13 mouse cellular contexts compared by ENCODE assay signal in genomic region chr5:74980574-74980973, GRCm38 (mm10).
"Had no signal": no experiment of that assay in that cellular context is flagged by ENCODE, and none has a peak within 500 bp of the region (broad histone marks: within the 10 kb centered on the region; RNA-seq: fewer than 3 reads in every experiment).

No protein-coding gene starts in this region.

- H3K9ac ChIP-seq: limb, embryonic 12.5 days; liver, embryonic 13.5 days; liver, postnatal 0 days; neural tube, embryonic 13.5 days had no signal

- H3K4me2 ChIP-seq: liver, embryonic 13.5 days; neural tube, embryonic 13.5 days had no signal

- H3K9me3 ChIP-seq: limb, embryonic 12.5 days; liver, embryonic 13.5 days; neural tube, embryonic 13.5 days had no signal

- H3K36me3 ChIP-seq: limb, embryonic 12.5 days; liver, embryonic 13.5 days; neural tube, embryonic 13.5 days had no signal

- ATAC-seq: liver, postnatal 0 days had no signal

- H3K27ac ChIP-seq: kidney, postnatal 0 days; limb, embryonic 12.5 days; liver, embryonic 13.5 days had no signal

- H3K4me1 ChIP-seq: liver, embryonic 13.5 days had no signal

- H3K27me3 ChIP-seq: liver, embryonic 13.5 days had no signal

- DNase-seq: kidney, adult 11 months; kidney, adult 9 months; kidney, postnatal 36 days; layer of hippocampus, adult 9-11 months; liver; liver, embryonic 13.5 days; liver, postnatal 0 days; right cerebral cortex, adult 18-20 months; right cerebral cortex, postnatal 25 days; thymus, postnatal 36 days had no signal

- H3K4me3 ChIP-seq: limb, embryonic 12.5 days; liver, embryonic 13.5 days; neural tube, embryonic 13.5 days had no signal
